Mouse (Mus musculus): ENCODE measurements at regions not wholly inside any gene's neighbourhood (a gene's known extent, or its start where the extent isn't known, plus 50 kb on each side); places are given as distances from the start of the nearest gene placed in this dataset.

- Histone ChIP-seq H3K27me3 (replicated peaks) (no peaks in the 10 kb centered on the region), H3K4me2 (peak overlapping the region; percentile 16; the same call in 1 of the 2 replicates), H3K9ac (no peak overlapping the region), H3K9me3 (no peaks in the 10 kb centered on the region), H3K27ac (no peak overlapping the region), H3K36me3 (no peaks in the 10 kb centered on the region), H3K4me1 (peaks cover 4% of the 10 kb centered on the region; the same call in 1 of the 2 replicates), H3K4me3 (replicated peaks) (no peak overlapping the region)
- no peak for ATAC-seq (ENCODE audit: insufficient read depth, low FRiP score, low read depth)
- 20% methylated on average over 15 of the region's 15 CpGs for WGBS
These were observed 145.1 kb upstream of the Mkln1 start for GRCm38 (mm10) chr6:31253251-31253935.

GRCm38 (mm10) chr6:31260645-31261345 lies 137.7 kb upstream of the Mkln1 start:
- no peak overlapping the region for H3K27ac ChIP-seq
- H3K27me3 ChIP-seq (replicated peaks), result no peaks in the 10 kb centered on the region
- no peak overlapping the region for H3K9ac ChIP-seq
- no peaks in the 10 kb centered on the region for H3K9me3 ChIP-seq
- H3K4me2 ChIP-seq, result no peak overlapping the region
- no peaks in the 10 kb centered on the region for H3K4me1 ChIP-seq
- H3K36me3 ChIP-seq, result no peaks in the 10 kb centered on the region
- WGBS, result 73% methylated on average over 10 of the region's 10 CpGs
- no peak overlapping the region for H3K4me3 ChIP-seq (replicated peaks)
- no peak for ATAC-seq (ENCODE audit: insufficient read depth, low FRiP score, low read depth)

GRCm38 (mm10) chr6:31261797-31262540 lies 136.6 kb upstream of the Mkln1 start:
- WGBS, result 83% methylated on average over 15 of the region's 15 CpGs
- Histone ChIP-seq H3K36me3 (no peaks in the 10 kb centered on the region), H3K27ac (no peak overlapping the region), H3K27me3 (replicated peaks) (no peaks in the 10 kb centered on the region), H3K9ac (no peak overlapping the region), H3K4me1 (no peaks in the 10 kb centered on the region), H3K9me3 (no peaks in the 10 kb centered on the region), H3K4me2 (no peak overlapping the region), H3K4me3 (replicated peaks) (no peak overlapping the region)
- ATAC-seq (ENCODE audit: insufficient read depth, low FRiP score, low read depth), result no peak

GRCm38 (mm10) chr6:31262651-31263050 lies 135.9 kb upstream of the Mkln1 start:
- H3K9ac ChIP-seq, result no peak overlapping the region
- H3K27me3 ChIP-seq (replicated peaks), result no peaks in the 10 kb centered on the region
- WGBS, result 85% methylated on average over 8 of the region's 8 CpGs
- H3K4me3 ChIP-seq (replicated peaks), result no peak overlapping the region
- H3K4me2 ChIP-seq, result no peak overlapping the region
- H3K9me3 ChIP-seq, result no peaks in the 10 kb centered on the region
- H3K36me3 ChIP-seq, result no peaks in the 10 kb centered on the region
- ATAC-seq (ENCODE audit: insufficient read depth, low FRiP score, low read depth), result no peak
- no peaks in the 10 kb centered on the region for H3K4me1 ChIP-seq
- H3K27ac ChIP-seq, result no peak overlapping the region

GRCm38 (mm10) chr6:31263821-31264220 lies 134.7 kb upstream of the Mkln1 start:
- Histone ChIP-seq H3K4me3 (replicated peaks) (no peak overlapping the region), H3K4me2 (no peak overlapping the region), H3K27ac (no peak overlapping the region), H3K9me3 (no peaks in the 10 kb centered on the region), H3K27me3 (replicated peaks) (no peaks in the 10 kb centered on the region), H3K9ac (no peak overlapping the region), H3K4me1 (no peaks in the 10 kb centered on the region), H3K36me3 (no peaks in the 10 kb centered on the region)
- WGBS, result 86% methylated on average over 6 of the region's 6 CpGs
- no peak for ATAC-seq (ENCODE audit: insufficient read depth, low FRiP score, low read depth)

GRCm38 (mm10) chr6:31266441-31267040 lies 132.0 kb upstream of the Mkln1 start:
- Histone ChIP-seq H3K4me1 (no peaks in the 10 kb centered on the region), H3K36me3 (no peaks in the 10 kb centered on the region), H3K9ac (no peak overlapping the region), H3K27ac (no peak overlapping the region), H3K4me2 (no peak overlapping the region), H3K9me3 (no peaks in the 10 kb centered on the region), H3K4me3 (replicated peaks) (no peak overlapping the region), H3K27me3 (replicated peaks) (no peaks in the 10 kb centered on the region)
- ATAC-seq (ENCODE audit: insufficient read depth, low FRiP score, low read depth), result no peak
- WGBS, result 65% methylated on average over 17 of the region's 17 CpGs

GRCm38 (mm10) chr6:31268057-31268456 lies 130.5 kb upstream of the Mkln1 start:
- Histone ChIP-seq H3K36me3 (no peaks in the 10 kb centered on the region), H3K4me1 (no peaks in the 10 kb centered on the region), H3K4me3 (replicated peaks) (no peak overlapping the region), H3K27ac (no peak overlapping the region), H3K27me3 (replicated peaks) (no peaks in the 10 kb centered on the region), H3K9me3 (no peaks in the 10 kb centered on the region), H3K4me2 (no peak overlapping the region), H3K9ac (no peak overlapping the region)
- WGBS, result 56% methylated on average over 2 of the region's 2 CpGs
- ATAC-seq (ENCODE audit: insufficient read depth, low FRiP score, low read depth), result no peak

GRCm38 (mm10) chr6:31273816-31274215 lies 124.7 kb upstream of the Mkln1 start:
- Histone ChIP-seq H3K4me1 (no peaks in the 10 kb centered on the region), H3K4me2 (no peak overlapping the region), H3K9ac (no peak overlapping the region), H3K36me3 (no peaks in the 10 kb centered on the region), H3K4me3 (replicated peaks) (no peak overlapping the region), H3K27ac (no peak overlapping the region), H3K9me3 (no peaks in the 10 kb centered on the region), H3K27me3 (replicated peaks) (no peaks in the 10 kb centered on the region)
- ATAC-seq (ENCODE audit: insufficient read depth, low FRiP score, low read depth), result no peak
- WGBS, result 51% methylated on average over 5 of the region's 5 CpGs

GRCm38 (mm10) chr6:31274236-31274635 lies 124.3 kb upstream of the Mkln1 start:
- Histone ChIP-seq H3K36me3 (no peaks in the 10 kb centered on the region), H3K4me2 (no peak overlapping the region), H3K4me1 (no peaks in the 10 kb centered on the region), H3K4me3 (replicated peaks) (no peak overlapping the region), H3K27ac (no peak overlapping the region), H3K9me3 (no peaks in the 10 kb centered on the region), H3K27me3 (replicated peaks) (no peaks in the 10 kb centered on the region), H3K9ac (no peak overlapping the region)
- ATAC-seq (ENCODE audit: insufficient read depth, low FRiP score, low read depth), result no peak
- WGBS, result 16% methylated on average over 11 of the region's 11 CpGs

GRCm38 (mm10) chr6:31277792-31278191 lies 120.7 kb upstream of the Mkln1 start:
- H3K9ac ChIP-seq, result no peak overlapping the region
- H3K4me1 ChIP-seq, result no peaks in the 10 kb centered on the region
- H3K36me3 ChIP-seq, result no peaks in the 10 kb centered on the region
- ATAC-seq (ENCODE audit: insufficient read depth, low FRiP score, low read depth), result no peak
- no peak overlapping the region for H3K27ac ChIP-seq
- 69% methylated on average over 9 of the region's 9 CpGs for WGBS
- H3K27me3 ChIP-seq (replicated peaks), result no peaks in the 10 kb centered on the region
- no peak overlapping the region for H3K4me3 ChIP-seq (replicated peaks)
- no peaks in the 10 kb centered on the region for H3K9me3 ChIP-seq
- H3K4me2 ChIP-seq, result no peak overlapping the region

- no peaks in the 10 kb centered on the region for H3K36me3 ChIP-seq
- no peak overlapping the region for H3K4me2 ChIP-seq
- no peaks in the 10 kb centered on the region for H3K27me3 ChIP-seq (replicated peaks)
- 60% methylated on average over 8 of the region's 8 CpGs for WGBS
- no peak overlapping the region for H3K9ac ChIP-seq
- no peak overlapping the region for H3K4me3 ChIP-seq (replicated peaks)
- no peaks in the 10 kb centered on the region for H3K9me3 ChIP-seq
- no peak overlapping the region for H3K27ac ChIP-seq
- ATAC-seq (ENCODE audit: insufficient read depth, low FRiP score, low read depth), result no peak
- 0 out of 2 replicates have a peak, but pooled peaks cover 4% of the 10 kb centered on the region for H3K4me1 ChIP-seq
These were observed 114.6 kb upstream of the Mkln1 start for GRCm38 (mm10) chr6:31283973-31284372.

- ATAC-seq (ENCODE audit: insufficient read depth, low FRiP score, low read depth), result no peak
- Histone ChIP-seq H3K4me3 (replicated peaks) (no peak overlapping the region), H3K4me2 (no peak overlapping the region), H3K27me3 (replicated peaks) (no peaks in the 10 kb centered on the region), H3K9me3 (no peaks in the 10 kb centered on the region), H3K27ac (no peak overlapping the region), H3K4me1 (0 out of 2 replicates have a peak, but pooled peaks cover 4% of the 10 kb centered on the region), H3K9ac (no peak overlapping the region), H3K36me3 (no peaks in the 10 kb centered on the region)
- 79% methylated on average over 10 of the region's 10 CpGs for WGBS
These were observed 114.1 kb upstream of the Mkln1 start for GRCm38 (mm10) chr6:31284390-31284789.
